Mouse (Mus musculus) hindbrain, embryonic 15.5 days (tissue): ENCODE data around the gene Ell2. TPM values are rescaled to one million over a fixed set of nuclear protein-coding genes. Genes with fewer than 3 reads are reported as not detected.
"Not testable (repeated sequence)": the region's sequence is repeated elsewhere in the genome, so short reads cannot be mapped to it uniquely, and the experiment has no call there.

Source experiments
- ATAC-seq: fragments of 200-750 bp; cut with Nextera tagmentation; 2 replicates; pipeline ENCODE4 v1.8.0; 2017; ENCODE audit warnings: low read depth, moderate number of reproducible peaks, moderate TSS enrichment; ENCODE audit not compliant: low FRiP score
- H3K27ac ChIP-seq: fragments of 300-500 bp; sonication (generic); replicated peaks from 2 replicates; pipeline ENCODE4 v1.5.1; 2015; ENCODE audit warnings: mild to moderate bottlenecking, inconsistent platforms
- H3K27me3 ChIP-seq: fragments of 300-500 bp; sonication (generic); 2 replicates; pipeline ENCODE4 v1.6.1; 2015; ENCODE audit warnings: control low read depth, inconsistent platforms
- H3K36me3 ChIP-seq: fragments of 300-500 bp; sonication (generic); 2 replicates; pipeline ENCODE4 v1.6.1; 2015; ENCODE audit warnings: control low read depth, inconsistent platforms
- H3K4me1 ChIP-seq: fragments of 300-500 bp; sonication (generic); replicated peaks from 2 replicates; pipeline ENCODE4 v1.6.1; 2015; ENCODE audit warnings: control low read depth, inconsistent platforms
- H3K4me2 ChIP-seq: fragments of 300-500 bp; sonication (generic); 2 replicates; pipeline ENCODE4 v1.6.1; 2015; ENCODE audit warnings: moderate library complexity, mild to moderate bottlenecking, inconsistent platforms
- H3K4me3 ChIP-seq: fragments of 300-500 bp; sonication (generic); 2 replicates; pipeline ENCODE4 v1.5.1; 2015; ENCODE audit warnings: mild to moderate bottlenecking, inconsistent platforms
- H3K9ac ChIP-seq: fragments of 300-500 bp; sonication (generic); 2 replicates; pipeline ENCODE4 v1.6.1; 2015; ENCODE audit warnings: inconsistent platforms
- H3K9me3 ChIP-seq: fragments of 300-500 bp; sonication (generic); 2 replicates; pipeline ENCODE4 v1.6.1; 2016; ENCODE audit warnings: control low read depth, inconsistent platforms
- WGBS: fragments of 180-500 bp; shearing (Covaris S2); methylation state at CpG from one replicate; pipeline ENCODE4 v1.1.7; 2015; 5-methylcytosine and 5-hydroxymethylcytosine counted together
- polyA plus RNA-seq: library from polyadenylated mRNA; unstranded; fragments of >200 nt; fragmentation: Nextera tagmentation; extraction: Ambion mirVana; gene quantifications from 2 replicates; pipeline ENCODE4 v1.2.1, GENCODE M21; 2015

The Ell2 gene
- polyA plus RNA-seq, 1 experiment from 2014 or later: 2.8 TPM

GRCm38 (mm10) chr13:75711517-75711916, 5.0 kb downstream of the Ell2 start:
- not testable (repeated sequence) for ATAC-seq, H3K4me3 ChIP-seq, H3K4me2 ChIP-seq, H3K9me3 ChIP-seq, H3K27ac ChIP-seq, H3K9ac ChIP-seq, H3K36me3 ChIP-seq, H3K27me3 ChIP-seq
- WGBS: 95% methylated on average over 3 of the region's 4 CpGs
- peaks cover 18% of the 10 kb centered on the region for H3K4me1 ChIP-seq

GRCm38 (mm10) chr13:75712544-75712943, 6.0 kb downstream of the Ell2 start:
- not testable (repeated sequence) for H3K27me3 ChIP-seq, H3K36me3 ChIP-seq, H3K27ac ChIP-seq, H3K9ac ChIP-seq, H3K4me3 ChIP-seq, H3K9me3 ChIP-seq, H3K4me2 ChIP-seq, ATAC-seq
- peaks cover 18% of the 10 kb centered on the region for H3K4me1 ChIP-seq
- 93% methylated on average over 5 of the region's 5 CpGs for WGBS

- WGBS: 91% methylated on average over 6 of the region's 6 CpGs
- H3K4me1 ChIP-seq: peaks cover 2% of the 10 kb centered on the region; the same call in 1 of the 2 replicates
Observed at GRCm38 (mm10) chr13:75714407-75714806, 7.8 kb downstream of the Ell2 start.

DNA sequence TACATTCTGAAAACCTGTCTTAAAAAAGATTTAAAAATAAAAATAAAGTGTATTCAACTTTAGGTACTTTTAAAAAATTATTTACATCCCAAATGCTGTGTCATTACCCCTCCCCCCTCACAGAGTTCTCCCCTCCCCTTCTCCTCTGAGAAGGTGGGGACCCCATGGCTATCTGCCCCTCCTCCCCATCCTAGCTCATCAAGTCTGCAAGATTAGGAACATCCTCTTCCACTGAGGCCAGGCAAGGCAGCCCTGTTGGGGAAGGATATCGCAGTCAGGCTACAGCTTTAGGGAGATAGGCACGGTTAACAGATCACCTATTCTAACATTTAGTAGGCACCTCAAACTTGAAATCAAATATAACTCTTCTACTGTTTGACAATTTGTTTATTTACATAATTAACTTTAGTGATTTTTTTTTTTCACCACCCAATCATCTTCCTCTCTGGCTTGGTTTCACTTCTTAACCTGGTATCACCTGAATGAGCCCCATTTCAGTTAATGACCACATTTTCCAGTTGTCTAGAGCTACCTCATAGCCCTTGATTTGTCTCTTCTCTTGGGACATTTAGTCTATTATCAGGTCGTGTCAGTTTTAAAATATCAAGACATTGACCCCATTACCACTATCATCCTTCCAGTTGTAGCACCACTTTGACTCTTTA, 11.2 kb downstream of the Ell2 start:
- no peaks in the 10 kb centered on the region for H3K4me1 ChIP-seq
- ATAC-seq: no peak
- no peak overlapping the region for H3K4me2 ChIP-seq
- H3K9me3 ChIP-seq: no peaks in the 10 kb centered on the region
- WGBS: 71% methylated on average over 3 of the region's 3 CpGs
- H3K27me3 ChIP-seq: no peaks in the 10 kb centered on the region
- H3K27ac ChIP-seq: no peak overlapping the region
- H3K4me3 ChIP-seq: no peak overlapping the region
- H3K36me3 ChIP-seq: no peaks in the 10 kb centered on the region
- H3K9ac ChIP-seq: no peak overlapping the region

More at GRCm38 (mm10) chr13:75714407-75714806, 7.8 kb downstream of the Ell2 start:
- Histone ChIP-seq H3K4me3 (no peak overlapping the region), H3K27me3 (peaks cover 1% of the 10 kb centered on the region; the same call in 1 of the 2 replicates), H3K27ac (no peak overlapping the region), H3K9me3 (no peaks in the 10 kb centered on the region), H3K4me2 (no peak overlapping the region), H3K36me3 (no peaks in the 10 kb centered on the region), H3K9ac (no peak overlapping the region)
- no peak for ATAC-seq

DNA sequence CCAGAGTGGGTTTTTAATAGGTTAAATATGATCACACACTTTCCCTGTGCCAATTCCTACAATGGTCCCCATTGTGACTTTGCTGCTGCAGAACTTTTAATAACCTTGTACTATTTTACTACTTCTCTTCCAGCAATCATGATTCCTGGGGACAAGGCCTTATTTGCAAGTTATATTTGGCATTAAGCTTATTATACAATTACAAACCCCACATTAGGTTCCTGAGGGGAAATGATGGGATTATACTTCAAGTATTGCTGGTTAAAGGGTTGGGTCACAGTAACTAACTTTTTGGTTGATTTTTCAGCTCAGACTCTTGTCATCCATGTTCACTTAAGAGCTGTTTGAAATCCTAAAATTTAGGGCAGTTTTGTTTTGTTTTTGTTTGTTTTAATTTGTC, 11.8 kb downstream of the Ell2 start:
- no peaks in the 10 kb centered on the region for H3K9me3 ChIP-seq
- no peaks in the 10 kb centered on the region for H3K27me3 ChIP-seq
- no peak overlapping the region for H3K9ac ChIP-seq
- H3K4me3 ChIP-seq: no peak overlapping the region
- H3K36me3 ChIP-seq: no peaks in the 10 kb centered on the region
- ATAC-seq: no peak
- H3K4me2 ChIP-seq: no peak overlapping the region
- no peaks in the 10 kb centered on the region for H3K4me1 ChIP-seq
- no peak overlapping the region for H3K27ac ChIP-seq

- no peak for ATAC-seq
- H3K36me3 ChIP-seq: no peaks in the 10 kb centered on the region
- no peak overlapping the region for H3K27ac ChIP-seq
- no peak overlapping the region for H3K4me3 ChIP-seq
- H3K9ac ChIP-seq: no peak overlapping the region
- H3K4me1 ChIP-seq: no peaks in the 10 kb centered on the region
- H3K4me2 ChIP-seq: no peak overlapping the region
- 86% methylated on average over 4 of the region's 4 CpGs for WGBS
- H3K27me3 ChIP-seq: no peaks in the 10 kb centered on the region
- H3K9me3 ChIP-seq: no peaks in the 10 kb centered on the region
Observed at GRCm38 (mm10) chr13:75719645-75720044, 13.1 kb downstream of the Ell2 start.

- H3K4me3 ChIP-seq: no peak overlapping the region
- no peaks in the 10 kb centered on the region for H3K4me1 ChIP-seq
- H3K9ac ChIP-seq: no peak overlapping the region
- no peak for ATAC-seq
- H3K4me2 ChIP-seq: no peak overlapping the region
- H3K36me3 ChIP-seq: no peaks in the 10 kb centered on the region
- no peaks in the 10 kb centered on the region for H3K9me3 ChIP-seq
- H3K27ac ChIP-seq: no peak overlapping the region
- 71% methylated on average over 4 of the region's 4 CpGs for WGBS
- no peaks in the 10 kb centered on the region for H3K27me3 ChIP-seq
Observed at GRCm38 (mm10) chr13:75726569-75727373, 20.2 kb downstream of the Ell2 start.

DNA sequence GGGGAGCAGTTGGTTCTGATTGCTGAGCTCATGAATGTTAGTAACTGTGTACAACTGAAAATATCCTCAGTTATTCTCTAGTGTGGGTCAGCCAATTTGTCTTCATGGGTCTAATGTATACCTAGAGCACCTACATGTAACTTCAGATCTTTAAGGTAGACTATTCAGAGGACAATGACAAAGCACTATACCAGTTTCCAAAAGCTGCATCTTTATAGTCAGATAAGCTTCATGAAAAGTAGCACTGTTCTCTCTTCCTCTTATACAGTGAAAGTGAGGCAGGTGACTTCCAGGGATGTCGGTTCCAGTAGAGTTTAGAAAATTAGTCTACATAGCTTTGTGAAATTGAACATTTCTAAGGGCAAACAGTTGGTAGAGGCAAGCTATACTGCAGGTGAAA, 21.4 kb downstream of the Ell2 start:
- Histone ChIP-seq H3K27me3 (no peaks in the 10 kb centered on the region), H3K9me3 (no peaks in the 10 kb centered on the region), H3K36me3 (no peaks in the 10 kb centered on the region), H3K4me3 (no peak overlapping the region), H3K4me2 (no peak overlapping the region), H3K4me1 (no peaks in the 10 kb centered on the region), H3K9ac (no peak overlapping the region), H3K27ac (no peak overlapping the region)
- ATAC-seq: no peak
- 89% methylated on average over 1 of the region's 1 CpGs for WGBS

DNA sequence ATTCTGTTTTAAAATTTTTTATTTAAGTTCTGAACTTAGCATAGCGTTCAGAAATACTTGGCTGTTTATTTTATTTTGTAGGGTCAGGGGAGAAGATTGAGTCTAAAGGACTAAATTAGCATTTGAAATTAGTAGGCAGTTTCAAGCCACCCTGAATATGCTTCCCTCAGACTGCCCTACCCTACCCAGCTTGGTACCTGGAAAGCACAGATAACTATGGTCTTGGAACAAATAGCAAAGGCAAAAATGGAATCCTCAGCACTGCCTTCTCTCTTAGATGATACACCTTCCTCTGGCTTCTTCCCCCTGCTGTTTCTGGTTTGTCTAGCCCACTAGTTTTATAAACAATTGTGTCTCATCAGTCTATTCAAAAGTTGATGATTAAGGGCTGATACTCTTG, 23.3 kb downstream of the Ell2 start:
- ATAC-seq: no peak
- Histone ChIP-seq H3K27ac (no peak overlapping the region), H3K4me1 (no peaks in the 10 kb centered on the region), H3K9ac (no peak overlapping the region), H3K36me3 (no peaks in the 10 kb centered on the region), H3K4me2 (no peak overlapping the region), H3K27me3 (no peaks in the 10 kb centered on the region), H3K4me3 (no peak overlapping the region), H3K9me3 (no peaks in the 10 kb centered on the region)
- 93% methylated on average over 1 of the region's 1 CpGs for WGBS

DNA sequence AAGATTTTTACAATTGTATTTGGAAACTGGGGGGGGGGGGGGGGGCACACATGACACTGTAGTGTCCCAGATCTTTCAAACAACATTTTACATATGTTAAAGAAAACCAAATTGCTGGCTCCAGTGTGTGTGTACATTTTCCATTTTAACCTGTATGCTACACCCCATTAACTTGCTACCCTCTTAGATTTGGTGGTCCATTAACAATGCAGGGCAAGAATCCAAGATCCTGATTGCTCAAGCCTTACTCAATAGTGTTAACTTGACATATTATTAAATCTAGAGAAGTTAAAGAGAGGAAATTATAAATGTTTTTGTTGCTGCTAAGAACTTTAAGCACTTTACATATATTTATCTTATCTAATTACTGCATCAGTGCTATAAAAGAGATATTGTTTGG, 24.2 kb downstream of the Ell2 start:
- Histone ChIP-seq H3K9ac (no peak overlapping the region), H3K36me3 (no peaks in the 10 kb centered on the region), H3K4me1 (no peaks in the 10 kb centered on the region), H3K4me2 (no peak overlapping the region), H3K27me3 (no peaks in the 10 kb centered on the region), H3K4me3 (no peak overlapping the region), H3K9me3 (no peaks in the 10 kb centered on the region), H3K27ac (no peak overlapping the region)
- ATAC-seq: no peak

DNA sequence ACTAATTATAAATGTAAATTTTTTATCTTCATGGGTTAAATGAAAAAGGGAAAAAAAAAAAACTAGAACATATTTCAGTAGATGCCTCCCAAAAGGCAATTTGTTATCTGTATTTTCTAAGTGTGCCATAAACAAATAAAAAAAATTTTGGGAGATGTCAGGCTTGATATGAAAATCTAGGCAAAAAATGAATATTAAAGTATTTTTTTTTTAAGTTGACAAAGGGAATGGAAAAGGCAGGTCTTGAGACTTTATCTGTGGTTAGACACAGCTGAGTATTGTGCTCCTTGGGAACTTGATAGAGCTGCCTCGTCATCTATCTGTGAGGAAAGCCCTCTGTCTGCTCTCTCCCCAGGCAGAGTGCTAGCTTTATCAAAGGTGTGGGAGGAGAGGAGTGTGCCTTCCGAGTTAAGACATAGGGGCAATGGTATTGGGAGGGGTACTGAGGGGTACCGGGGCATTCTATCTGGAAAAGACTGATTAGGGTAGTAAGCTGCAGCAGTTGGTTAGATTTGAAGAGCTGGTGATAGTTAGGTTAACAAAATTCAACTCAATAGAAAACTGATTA, 27.1 kb downstream of the Ell2 start:
- H3K27ac ChIP-seq: no peak overlapping the region
- no peaks in the 10 kb centered on the region for H3K4me1 ChIP-seq
- no peak overlapping the region for H3K4me2 ChIP-seq
- H3K36me3 ChIP-seq: no peaks in the 10 kb centered on the region
- H3K27me3 ChIP-seq: no peaks in the 10 kb centered on the region
- H3K9me3 ChIP-seq: no peaks in the 10 kb centered on the region
- no peak for ATAC-seq
- H3K4me3 ChIP-seq: no peak overlapping the region
- WGBS: 83% methylated on average over 3 of the region's 3 CpGs
- no peak overlapping the region for H3K9ac ChIP-seq

GRCm38 (mm10) chr13:75734231-75734630, 27.7 kb downstream of the Ell2 start:
- Histone ChIP-seq H3K4me3 (no peak overlapping the region), H3K36me3 (no peaks in the 10 kb centered on the region), H3K27me3 (no peaks in the 10 kb centered on the region), H3K9me3 (no peaks in the 10 kb centered on the region), H3K4me1 (no peaks in the 10 kb centered on the region), H3K27ac (no peak overlapping the region), H3K9ac (no peak overlapping the region), H3K4me2 (no peak overlapping the region)
- WGBS: 97% methylated on average over 5 of the region's 5 CpGs
- no peak for ATAC-seq
